Mouse (Mus musculus) heart, adult 2 months (tissue): ENCODE measurements at regions not wholly inside any gene's neighbourhood (a gene's known extent, or its start where the extent isn't known, plus 50 kb on each side); places are given as distances from the start of the nearest gene placed in this dataset.

ENCODE experiments used
- CTCF ChIP-seq: fragments of 200-600 bp; IDR thresholded peaks from 2 replicates; pipeline ENCODE4 v1.8.1; 2022; ENCODE audit warnings: antibody characterized with exemption, mild to moderate bottlenecking, moderate library complexity
- POLR2A ChIP-seq: fragments of 200-500 bp; IDR thresholded peaks from 2 replicates; pipeline ENCODE4 v1.6.1; 2011; ENCODE audit warnings: mild to moderate bottlenecking, low read depth, low read length, control low read depth; ENCODE audit not compliant: insufficient read depth

GRCm38 (mm10) chr9:26524089-26524488 is 209.4 kb upstream of the B3gat1 start:
- TF ChIP-seq CTCF = no peak
- TF ChIP-seq POLR2A = no peak
